Mouse (Mus musculus) embryonic fibroblast, embryonic 13.5 days (primary cell): Measurements from ENCODE around the gene Birc6.

Experiments
- CTCF ChIP-seq: IDR thresholded peaks from 2 replicates; pipeline ENCODE4 v1.5.1; 2011; ENCODE audit warnings: mild to moderate bottlenecking, control low read depth, low read length, moderate library complexity, borderline replicate concordance; ENCODE audit not compliant: insufficient read depth
- POLR2A ChIP-seq: IDR thresholded peaks from 2 replicates; pipeline ENCODE4 v1.6.1; 2011; ENCODE audit warnings: low read depth, mild to moderate bottlenecking, control low read depth, low read length, moderate library complexity

DNA sequence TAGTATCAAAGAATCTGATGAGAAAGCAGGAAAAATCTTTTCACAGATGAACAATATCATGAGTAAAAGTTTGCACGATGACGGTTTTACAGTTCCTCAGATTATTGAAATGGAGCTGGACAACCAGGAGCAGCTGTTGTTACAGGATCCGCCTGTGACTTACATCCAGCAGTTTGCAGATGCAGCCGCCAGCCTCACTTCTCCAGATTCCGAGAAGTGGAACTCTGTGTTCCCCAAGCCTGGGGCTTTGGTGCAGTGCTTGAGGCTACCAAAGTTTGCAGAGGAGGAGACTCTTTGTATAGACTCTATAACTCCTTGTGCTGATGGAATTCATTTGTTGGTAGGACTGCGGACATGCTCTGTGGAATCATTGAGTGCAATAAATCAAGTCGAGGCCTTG is 51.5 kb downstream of the Birc6 start:
- TF ChIP-seq CTCF = no peak
- TF ChIP-seq POLR2A = no peak
